Mouse (Mus musculus) heart, embryonic 11.5 days (tissue): ENCODE data around the gene Cnih1. TPM values are rescaled to one million over a fixed set of nuclear protein-coding genes. Genes with fewer than 3 reads are reported as not detected.
A peak's percentile ranks its signal among the peaks of the same experiment; 100 is the strongest.

Source experiments
- ATAC-seq: fragments of 200-750 bp; cut with Nextera tagmentation; replicated peaks from 2 replicates; pipeline ENCODE4 v1.8.0; 2017; ENCODE audit warnings: moderate library complexity; ENCODE audit not compliant: insufficient number of reproducible peaks, low FRiP score, low TSS enrichment
- H3K27ac ChIP-seq: fragments of 300-500 bp; sonication (generic); 2 replicates; pipeline ENCODE4 v1.5.1; 2014; ENCODE audit warnings: mild to moderate bottlenecking, low read depth, low read length
- H3K27me3 ChIP-seq: fragments of 300-500 bp; sonication (generic); 2 replicates; pipeline ENCODE4 v1.6.1; 2014; ENCODE audit warnings: mild to moderate bottlenecking, low read length, mixed read lengths; ENCODE audit not compliant: control insufficient read depth, insufficient read depth
- H3K36me3 ChIP-seq: fragments of 300-500 bp; sonication (generic); 2 replicates; pipeline ENCODE4 v1.6.1; 2014; ENCODE audit warnings: mild to moderate bottlenecking, low read length, moderate library complexity, mixed read lengths; ENCODE audit not compliant: control insufficient read depth, insufficient read depth
- H3K4me1 ChIP-seq: fragments of 300-500 bp; sonication (generic); 2 replicates; pipeline ENCODE4 v1.6.1; 2014; ENCODE audit warnings: low read length; ENCODE audit not compliant: control insufficient read depth, insufficient read depth
- H3K4me2 ChIP-seq: fragments of 300-500 bp; sonication (generic); 2 replicates; pipeline ENCODE4 v1.6.1; 2014; ENCODE audit warnings: mild to moderate bottlenecking, moderate library complexity
- H3K4me3 ChIP-seq: fragments of 300-500 bp; sonication (generic); 2 replicates; pipeline ENCODE4 v1.5.1; 2014; ENCODE audit warnings: low read depth, low read length
- H3K9ac ChIP-seq: fragments of 300-500 bp; sonication (generic); 2 replicates; pipeline ENCODE4 v1.6.1; 2014; ENCODE audit warnings: mild to moderate bottlenecking, low read depth, low read length, moderate library complexity
- H3K9me3 ChIP-seq: fragments of 300-500 bp; sonication (generic); replicated peaks from 2 replicates; pipeline ENCODE4 v1.6.1; 2016; ENCODE audit warnings: low read length; ENCODE audit not compliant: control insufficient read depth
- WGBS: fragments of 180-500 bp; shearing (Covaris S2); extraction: QIAGEN DNeasy Blood & Tissue Kit; methylation state at CpG from one replicate; pipeline ENCODE4 v1.1.7; 2014; ENCODE audit not compliant: insufficient replicate concordance; 5-methylcytosine and 5-hydroxymethylcytosine counted together
- polyA plus RNA-seq: library from polyadenylated mRNA; unstranded; fragments of >200 nt; fragmentation: Nextera tagmentation; extraction: Ambion mirVana; gene quantifications from 2 replicates; pipeline ENCODE4 v1.2.1, GENCODE M21; 2014

Cnih1 gene
- polyA plus RNA-seq, 1 experiment from 2014 or later = 188 TPM

- WGBS = 83% methylated on average over 8 of the region's 8 CpGs
- Histone ChIP-seq H3K4me3 (no peak overlapping the region), H3K9me3 (peaks cover 4% of the 10 kb centered on the region; the same call in 1 of the 2 replicates), H3K9ac (no peak overlapping the region), H3K27me3 (no peaks in the 10 kb centered on the region), H3K27ac (no peak overlapping the region), H3K4me2 (no peak overlapping the region), H3K4me1 (peaks cover 9% of the 10 kb centered on the region), H3K36me3 (peaks cover 28% of the 10 kb centered on the region)
- ATAC-seq = no peak
Measured at GRCm38 (mm10) chr14:46782187-46782828, 5.9 kb downstream of the Cnih1 start.

GRCm38 (mm10) chr14:46781086-46781485 lies 7.1 kb downstream of the Cnih1 start:
- 94% methylated on average over 7 of the region's 7 CpGs for WGBS
- H3K9ac ChIP-seq = no peak overlapping the region
- no peak for ATAC-seq

GRCm38 (mm10) chr14:46779217-46779616 lies 9.0 kb downstream of the Cnih1 start:
- Histone ChIP-seq H3K27ac (no peak overlapping the region), H3K27me3 (no peaks in the 10 kb centered on the region), H3K4me2 (no peak overlapping the region), H3K9ac (no peak overlapping the region), H3K4me3 (no peak overlapping the region), H3K9me3 (peaks cover 4% of the 10 kb centered on the region; the same call in 1 of the 2 replicates), H3K36me3 (peaks cover 33% of the 10 kb centered on the region), H3K4me1 (no peaks in the 10 kb centered on the region)
- 94% methylated on average over 7 of the region's 7 CpGs for WGBS
- no peak for ATAC-seq

More at GRCm38 (mm10) chr14:46781086-46781485, 7.1 kb downstream of the Cnih1 start:
- Histone ChIP-seq H3K27me3 (no peaks in the 10 kb centered on the region), H3K27ac (no peak overlapping the region), H3K4me3 (no peak overlapping the region), H3K4me1 (peaks cover 1% of the 10 kb centered on the region; the same call in 1 of the 2 replicates), H3K9me3 (peaks cover 4% of the 10 kb centered on the region; the same call in 1 of the 2 replicates), H3K36me3 (peaks cover 33% of the 10 kb centered on the region), H3K4me2 (no peak overlapping the region)

- 95% methylated on average over 9 of the region's 9 CpGs for WGBS
- no peak overlapping the region for H3K4me3 ChIP-seq
- H3K27ac ChIP-seq = no peak overlapping the region
- ATAC-seq = no peak
- no peak overlapping the region for H3K4me2 ChIP-seq
- peaks cover 33% of the 10 kb centered on the region for H3K36me3 ChIP-seq
- H3K9me3 ChIP-seq = peaks cover 4% of the 10 kb centered on the region; the same call in 1 of the 2 replicates
- no peaks in the 10 kb centered on the region for H3K27me3 ChIP-seq
- H3K9ac ChIP-seq = no peak overlapping the region
- H3K4me1 ChIP-seq = no peaks in the 10 kb centered on the region
Measured at GRCm38 (mm10) chr14:46778756-46779155, 9.5 kb downstream of the Cnih1 start.

- H3K36me3 ChIP-seq = peaks cover 12% of the 10 kb centered on the region; the same call in 1 of the 2 replicates
- H3K9me3 ChIP-seq = no peaks in the 10 kb centered on the region
- H3K27ac ChIP-seq = 0 out of 2 replicates have a peak overlapping the region, but pooled peaks have one; percentile 10
- no peak overlapping the region for H3K4me3 ChIP-seq
- H3K4me2 ChIP-seq = no peak overlapping the region
- ATAC-seq = no peak
- 88% methylated on average over 6 of the region's 6 CpGs for WGBS
- H3K27me3 ChIP-seq = no peaks in the 10 kb centered on the region
- no peak overlapping the region for H3K9ac ChIP-seq
- no peaks in the 10 kb centered on the region for H3K4me1 ChIP-seq
Measured at GRCm38 (mm10) chr14:46770036-46770435, 18.2 kb downstream of the Cnih1 start.

- no peak overlapping the region for H3K4me2 ChIP-seq
- H3K9me3 ChIP-seq = no peaks in the 10 kb centered on the region
- peaks cover 10% of the 10 kb centered on the region; the same call in 1 of the 2 replicates for H3K36me3 ChIP-seq
- no peak for ATAC-seq
- H3K9ac ChIP-seq = no peak overlapping the region
- no peaks in the 10 kb centered on the region for H3K4me1 ChIP-seq
- H3K27ac ChIP-seq = no peak overlapping the region
- no peak overlapping the region for H3K4me3 ChIP-seq
- 83% methylated on average over 12 of the region's 12 CpGs for WGBS
- no peaks in the 10 kb centered on the region for H3K27me3 ChIP-seq
Measured at GRCm38 (mm10) chr14:46767116-46767515, 21.1 kb downstream of the Cnih1 start.

- no peaks in the 10 kb centered on the region for H3K9me3 ChIP-seq
- H3K36me3 ChIP-seq = no peaks in the 10 kb centered on the region
- H3K27me3 ChIP-seq = no peaks in the 10 kb centered on the region
- peak overlapping the region; percentile 83 for H3K4me3 ChIP-seq
- H3K4me2 ChIP-seq = peak overlapping the region; percentile 95
- no peak overlapping the region for H3K27ac ChIP-seq
- no peak for ATAC-seq
- 38% methylated on average over 6 of the region's 6 CpGs for WGBS
- peak overlapping the region; percentile 72 for H3K9ac ChIP-seq
- H3K4me1 ChIP-seq = peaks cover 4% of the 10 kb centered on the region; the same call in 1 of the 2 replicates
Measured at GRCm38 (mm10) chr14:46761186-46761585, 27.0 kb downstream of the Cnih1 start.

- under 1% methylated on average over 54 of the region's 54 CpGs for WGBS
- no peaks in the 10 kb centered on the region for H3K27me3 ChIP-seq
- H3K9ac ChIP-seq = peak within 1 kb of the TSS; percentile 72
- H3K4me3 ChIP-seq = peak within 1 kb of the TSS; percentile 83
- H3K4me2 ChIP-seq = peak within 1 kb of the TSS; percentile 95
- peak; percentile 99 for ATAC-seq
- H3K27ac ChIP-seq = 0 out of 2 replicates have a peak within 1 kb of the TSS, but pooled peaks have one; percentile 50
- H3K9me3 ChIP-seq = no peaks in the 10 kb centered on the region
- H3K36me3 ChIP-seq = no peaks in the 10 kb centered on the region
- H3K4me1 ChIP-seq = peaks cover 4% of the 10 kb centered on the region; the same call in 1 of the 2 replicates
Measured at GRCm38 (mm10) chr14:46760355-46761029, 27.7 kb downstream of the Cnih1 start, which contains the start of gene Cdkn3. TSS of gene Cdkn3 (plus strand) at chr14:46760541.
